Mouse (Mus musculus): ENCODE results near the gene Arl15. TPM values are rescaled to one million over a fixed set of nuclear protein-coding genes. Genes with fewer than 3 reads are reported as not detected.

Gene Arl15
- polyA plus RNA-seq, 1 experiment from 2014 or later = 3.7 TPM

DNA sequence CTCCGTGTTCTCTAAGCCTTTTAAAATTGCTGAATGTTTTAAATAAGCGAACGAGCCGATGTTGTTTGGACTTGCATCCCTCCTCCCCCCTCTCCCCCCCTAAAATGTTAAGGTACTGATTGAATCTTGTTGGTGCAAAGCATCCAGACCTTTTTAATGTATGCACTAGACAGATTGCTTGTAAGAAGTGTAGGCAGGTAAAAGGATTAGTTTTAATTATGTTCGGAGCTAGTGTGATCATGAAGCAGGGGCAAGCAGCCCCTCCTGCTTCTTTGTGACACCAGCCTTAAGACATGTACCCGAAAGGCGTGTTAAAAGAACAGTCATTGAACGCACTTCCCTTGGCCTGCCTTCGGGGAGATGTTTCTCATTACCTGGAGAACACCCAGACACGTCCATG is 102.4 kb downstream of the Arl15 start:
- TF ChIP-seq CTCF (IDR thresholded peaks at IDR 0.05; ENCODE audit: low read depth) (no peak), EP300 (optimal IDR thresholded peaks at IDR 0.05) (no peak)
- WGBS = 61% methylated on average over 10 of the region's 10 CpGs
- no peak overlapping the region for H3K4me3 ChIP-seq (ENCODE audit: low read depth, low read length)
- DNase-seq (ENCODE audit: low spot score) (no peak), ATAC-seq (ENCODE audit: low FRiP score, low TSS enrichment) (no peak)
- H3K27me3 ChIP-seq (ENCODE audit: control insufficient read depth, insufficient read depth, low read length) = no peaks in the 10 kb centered on the region
- no peaks in the 10 kb centered on the region for H3K36me3 ChIP-seq (ENCODE audit: control insufficient read depth, insufficient read depth, low read length)
- no peaks in the 10 kb centered on the region for H3K4me1 ChIP-seq (replicated peaks; ENCODE audit: control insufficient read depth, insufficient read depth)
- H3K27ac ChIP-seq (replicated peaks) = no peak overlapping the region
- H3K9ac ChIP-seq (ENCODE audit: low read length) = no peak overlapping the region
- no peaks in the 10 kb centered on the region for H3K9me3 ChIP-seq (ENCODE audit: control insufficient read depth, low read length)
- no peak overlapping the region for H3K4me2 ChIP-seq (replicated peaks; ENCODE audit: low read depth)

DNA sequence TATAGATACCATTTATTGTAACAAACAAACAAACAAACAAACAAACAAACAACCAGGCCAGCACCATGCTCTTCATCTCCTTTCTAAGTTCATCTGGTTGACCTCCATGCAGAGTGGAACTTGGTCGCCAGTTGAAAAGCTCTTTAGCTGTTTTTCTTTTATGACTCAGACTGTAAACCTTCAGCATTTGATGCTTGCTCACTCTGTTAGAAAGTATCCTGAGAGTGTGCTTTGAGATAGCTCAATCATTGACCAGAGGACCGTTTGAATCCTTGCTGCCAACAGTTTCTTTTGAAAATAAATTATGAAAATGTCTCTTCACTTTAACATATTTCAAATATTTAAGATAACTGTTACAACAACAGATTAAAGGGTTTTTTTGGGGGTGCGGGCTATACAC is 103.2 kb downstream of the Arl15 start:
- H3K27ac ChIP-seq (replicated peaks) = no peak overlapping the region
- no peaks in the 10 kb centered on the region for H3K9me3 ChIP-seq (ENCODE audit: control insufficient read depth, low read length)
- no peaks in the 10 kb centered on the region for H3K27me3 ChIP-seq (ENCODE audit: control insufficient read depth, insufficient read depth, low read length)
- ATAC-seq (ENCODE audit: low FRiP score, low TSS enrichment) (no peak), DNase-seq (ENCODE audit: low spot score) (no peak)
- H3K36me3 ChIP-seq (ENCODE audit: control insufficient read depth, insufficient read depth, low read length) = no peaks in the 10 kb centered on the region
- no peak overlapping the region for H3K4me3 ChIP-seq (ENCODE audit: low read depth, low read length)
- no peaks in the 10 kb centered on the region for H3K4me1 ChIP-seq (replicated peaks; ENCODE audit: control insufficient read depth, insufficient read depth)
- no peak overlapping the region for H3K4me2 ChIP-seq (replicated peaks; ENCODE audit: low read depth)
- 59% methylated on average over 3 of the region's 3 CpGs for WGBS
- TF ChIP-seq CTCF (IDR thresholded peaks at IDR 0.05; ENCODE audit: low read depth) (no peak), EP300 (optimal IDR thresholded peaks at IDR 0.05) (no peak)
- no peak overlapping the region for H3K9ac ChIP-seq (ENCODE audit: low read length)

DNA sequence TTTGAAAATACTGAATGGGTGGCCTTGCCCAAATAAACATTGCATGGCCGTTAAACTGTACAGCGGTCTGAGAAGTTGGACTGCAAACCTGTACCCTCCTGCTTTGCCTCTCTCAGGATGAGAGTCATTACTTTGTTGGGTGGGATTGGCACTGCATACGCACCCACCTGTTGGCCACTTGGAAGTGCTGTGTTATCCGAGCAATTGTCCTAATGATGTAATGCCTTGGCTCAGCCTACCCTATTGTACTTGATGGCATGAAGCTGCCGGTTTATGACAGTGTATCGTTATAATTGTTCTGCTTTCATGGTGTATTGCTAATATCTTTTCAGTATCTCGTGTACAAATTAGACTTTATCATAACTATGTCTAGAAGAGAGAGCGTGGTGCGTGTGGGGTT is 103.6 kb downstream of the Arl15 start:
- TF ChIP-seq EP300 (optimal IDR thresholded peaks at IDR 0.05) (no peak), CTCF (IDR thresholded peaks at IDR 0.05; ENCODE audit: low read depth) (no peak)
- Histone ChIP-seq H3K9ac (ENCODE audit: low read length) (no peak overlapping the region), H3K4me2 (replicated peaks; ENCODE audit: low read depth) (no peak overlapping the region), H3K4me1 (replicated peaks; ENCODE audit: control insufficient read depth, insufficient read depth) (no peaks in the 10 kb centered on the region), H3K27me3 (ENCODE audit: control insufficient read depth, insufficient read depth, low read length) (no peaks in the 10 kb centered on the region), H3K36me3 (ENCODE audit: control insufficient read depth, insufficient read depth, low read length) (no peaks in the 10 kb centered on the region), H3K27ac (replicated peaks) (no peak overlapping the region), H3K4me3 (ENCODE audit: low read depth, low read length) (no peak overlapping the region), H3K9me3 (ENCODE audit: control insufficient read depth, low read length) (no peaks in the 10 kb centered on the region)
- ATAC-seq (ENCODE audit: low FRiP score, low TSS enrichment) (no peak), DNase-seq (ENCODE audit: low spot score) (no peak)
- WGBS = 81% methylated on average over 9 of the region's 9 CpGs

DNA sequence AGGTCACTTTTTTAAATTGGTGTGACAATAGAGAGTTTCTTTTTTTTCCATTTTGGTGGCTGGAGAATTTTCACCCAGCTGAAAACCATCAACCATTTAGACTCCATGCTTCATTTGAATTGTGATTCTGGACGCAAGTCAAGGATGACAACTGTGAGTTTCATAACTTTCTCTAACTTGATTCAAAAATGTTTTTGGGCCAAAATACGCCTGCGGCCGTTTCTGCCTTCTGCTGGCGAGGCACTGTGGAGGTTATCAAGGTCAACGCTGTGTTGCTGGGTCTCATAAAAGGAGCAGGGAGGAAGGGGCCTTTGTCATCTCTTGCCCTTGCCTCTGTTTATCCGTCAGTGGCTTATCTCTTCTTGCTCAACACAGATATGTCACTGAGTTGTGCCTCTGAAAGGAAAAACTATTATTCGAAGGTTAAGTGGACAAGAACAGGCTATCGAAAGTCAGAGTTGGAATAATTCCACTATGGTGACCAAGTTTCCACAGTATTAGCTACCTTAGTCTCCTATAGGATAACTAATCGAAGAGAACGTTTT is 106.8 kb downstream of the Arl15 start:
- Histone ChIP-seq H3K4me3 (ENCODE audit: low read depth, low read length) (no peak overlapping the region), H3K9me3 (ENCODE audit: control insufficient read depth, low read length) (no peaks in the 10 kb centered on the region), H3K27ac (replicated peaks) (no peak overlapping the region), H3K27me3 (ENCODE audit: control insufficient read depth, insufficient read depth, low read length) (no peaks in the 10 kb centered on the region), H3K36me3 (ENCODE audit: control insufficient read depth, insufficient read depth, low read length) (no peaks in the 10 kb centered on the region), H3K9ac (ENCODE audit: low read length) (no peak overlapping the region), H3K4me2 (replicated peaks; ENCODE audit: low read depth) (no peak overlapping the region), H3K4me1 (replicated peaks; ENCODE audit: control insufficient read depth, insufficient read depth) (no peaks in the 10 kb centered on the region)
- TF ChIP-seq CTCF (IDR thresholded peaks at IDR 0.05; ENCODE audit: low read depth) (no peak), EP300 (optimal IDR thresholded peaks at IDR 0.05) (no peak)
- DNase-seq (ENCODE audit: low spot score) (no peak), ATAC-seq (ENCODE audit: low FRiP score, low TSS enrichment) (no peak)
- 67% methylated on average over 11 of the region's 11 CpGs for WGBS

DNA sequence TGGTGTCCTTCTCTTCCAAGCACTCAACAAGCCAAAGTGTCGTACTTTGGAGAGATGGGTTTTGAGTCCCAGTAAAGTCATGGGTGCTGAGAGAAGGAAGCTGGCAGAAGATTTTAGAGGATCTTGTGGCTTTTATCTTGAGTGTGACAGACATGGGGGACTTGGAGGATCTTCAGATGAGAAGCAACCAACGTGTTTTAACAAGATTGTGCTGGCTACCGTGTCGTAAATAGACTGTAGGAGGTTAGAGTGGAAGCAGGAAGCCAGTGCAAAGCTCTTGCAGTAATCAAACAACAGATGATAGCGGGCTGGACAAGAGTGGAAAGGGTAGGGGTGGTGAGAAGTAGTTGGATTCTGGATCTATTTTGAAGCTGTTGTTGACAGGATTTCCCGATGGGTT is 109.0 kb downstream of the Arl15 start:
- TF ChIP-seq EP300 (optimal IDR thresholded peaks at IDR 0.05) (no peak), CTCF (IDR thresholded peaks at IDR 0.05; ENCODE audit: low read depth) (no peak)
- Histone ChIP-seq H3K4me3 (ENCODE audit: low read depth, low read length) (no peak overlapping the region), H3K9ac (ENCODE audit: low read length) (no peak overlapping the region), H3K9me3 (ENCODE audit: control insufficient read depth, low read length) (no peaks in the 10 kb centered on the region), H3K27me3 (ENCODE audit: control insufficient read depth, insufficient read depth, low read length) (no peaks in the 10 kb centered on the region), H3K36me3 (ENCODE audit: control insufficient read depth, insufficient read depth, low read length) (no peaks in the 10 kb centered on the region), H3K4me2 (replicated peaks; ENCODE audit: low read depth) (no peak overlapping the region), H3K4me1 (replicated peaks; ENCODE audit: control insufficient read depth, insufficient read depth) (no peaks in the 10 kb centered on the region), H3K27ac (replicated peaks) (no peak overlapping the region)
- ATAC-seq (ENCODE audit: low FRiP score, low TSS enrichment) = no peak
- 76% methylated on average over 6 of the region's 6 CpGs for WGBS
- no peak for DNase-seq (ENCODE audit: low spot score)

- no peaks in the 10 kb centered on the region for H3K36me3 ChIP-seq (ENCODE audit: control insufficient read depth, insufficient read depth, low read length)
- WGBS = 58% methylated on average over 11 of the region's 11 CpGs
- no peak overlapping the region for H3K27ac ChIP-seq (replicated peaks)
- no peak overlapping the region for H3K4me2 ChIP-seq (replicated peaks; ENCODE audit: low read depth)
- H3K4me3 ChIP-seq (ENCODE audit: low read depth, low read length) = no peak overlapping the region
- H3K9ac ChIP-seq (ENCODE audit: low read length) = no peak overlapping the region
- TF ChIP-seq EP300 (optimal IDR thresholded peaks at IDR 0.05) (no peak), CTCF (IDR thresholded peaks at IDR 0.05; ENCODE audit: low read depth) (no peak)
- DNase-seq (ENCODE audit: low spot score) = no peak
- no peaks in the 10 kb centered on the region for H3K9me3 ChIP-seq (ENCODE audit: control insufficient read depth, low read length)
- no peak for ATAC-seq (ENCODE audit: low FRiP score, low TSS enrichment)
- H3K4me1 ChIP-seq (replicated peaks; ENCODE audit: control insufficient read depth, insufficient read depth) = no peaks in the 10 kb centered on the region
- H3K27me3 ChIP-seq (ENCODE audit: control insufficient read depth, insufficient read depth, low read length) = no peaks in the 10 kb centered on the region
Observed at GRCm38 (mm10) chr13:113911986-113912519, 117.7 kb downstream of the Arl15 start.
